Comparison of ENCODE assay signal across 17 mouse cellular contexts in the genomic region with DNA sequence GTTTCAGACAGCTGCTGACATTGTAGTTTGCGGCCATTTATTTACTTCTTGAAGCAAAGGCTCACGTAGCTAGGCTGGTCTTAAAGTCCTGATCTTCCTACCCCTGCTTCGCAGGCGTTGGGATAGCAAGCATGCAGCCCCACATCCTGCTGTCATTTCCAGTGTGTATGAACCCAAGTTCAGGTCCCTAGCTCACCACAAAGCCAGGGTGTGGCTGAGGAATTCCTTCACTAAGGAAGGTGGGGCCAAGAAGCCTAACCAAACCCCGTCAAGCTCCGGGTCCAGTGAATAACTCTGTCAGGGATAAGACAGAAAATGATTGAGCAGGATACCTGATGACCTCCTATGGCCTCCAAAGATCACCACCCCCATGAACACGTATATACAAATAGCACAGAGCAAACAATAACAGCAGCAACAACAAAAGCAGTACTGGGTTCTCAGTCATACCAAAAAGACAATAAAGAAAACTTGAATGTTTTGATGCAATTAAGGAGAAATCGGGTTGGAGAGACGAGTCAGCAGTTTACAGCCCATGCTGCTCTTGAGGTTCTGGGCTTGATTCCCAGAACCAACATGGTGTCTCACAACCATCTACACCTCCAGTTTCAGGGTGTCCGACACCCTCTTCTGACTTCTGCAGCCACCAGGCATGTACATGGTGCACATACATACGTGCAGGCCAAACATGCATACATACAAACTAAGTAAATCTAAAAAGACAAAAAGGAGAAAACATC. TPM values are rescaled to one million over a fixed set of nuclear protein-coding genes. Genes with fewer than 3 reads are reported as not detected.
DNase-seq lines count a peak whose midpoint lies in the region; ATAC-seq and TF ChIP-seq lines count a peak whose summit lies in the region.
"Had no signal": no experiment of that assay in that cellular context is flagged by ENCODE, and none has a peak within 500 bp of the region (broad histone marks: within the 10 kb centered on the region; RNA-seq: fewer than 3 reads in every experiment).

No protein-coding gene starts in this region.

- ATAC-seq in liver, embryonic 13.5 days (ENCODE audit: low read depth), result no peak
- ATAC-seq in stomach, postnatal 0 days (ENCODE audit: low FRiP score, low TSS enrichment), result peak; percentile 59; the same call in 1 of the 2 replicates
- ATAC-seq in midbrain, embryonic 13.5 days, result no peak
- ATAC-seq: activated CD4-positive, CD25-positive, alpha-beta regulatory T cell, adult 4 months; forebrain, embryonic 13.5 days had no signal

- DNase-seq in lung, adult 18-20 months, result peak; percentile 18 to 35
- DNase-seq in lung, postnatal 10 days, result no peak
- DNase-seq in R1 (ENCODE audit: low read depth, low spot score), result peak; percentile 66
- no peak for DNase-seq in liver, embryonic 13.5 days
- DNase-seq in stomach, postnatal 0 days (ENCODE audit: low spot score), result no peak
- DNase-seq in layer of hippocampus, adult 11-12 months (ENCODE audit: low spot score), result no peak
- DNase-seq: adrenal gland, postnatal 36 days; kidney, adult 11 months; kidney, postnatal 10 days; right cerebral cortex, postnatal 4 days; thymus, postnatal 4 days had no signal

- 49% methylated on average over 11 of the region's 11 CpGs for WGBS in liver, embryonic 13.5 days (ENCODE audit: insufficient replicate concordance)
- 58% methylated on average over 11 of the region's 11 CpGs for WGBS in stomach, postnatal 0 days
- WGBS in midbrain, embryonic 13.5 days, result 85% methylated on average over 11 of the region's 11 CpGs

- 0 out of 2 replicates have a peak overlapping the region, but pooled peaks have one; percentile 4 for H3K4me2 ChIP-seq in liver, embryonic 13.5 days
- no peak overlapping the region for H3K4me2 ChIP-seq in stomach, postnatal 0 days (replicated peaks; ENCODE audit: low read depth)
- H3K4me2 ChIP-seq in midbrain, embryonic 13.5 days (replicated peaks), result no peak overlapping the region
- H3K4me2 ChIP-seq: forebrain, embryonic 13.5 days; hindbrain, embryonic 12.5 days; neural tube, embryonic 12.5 days had no signal

- H3K27ac ChIP-seq in liver, embryonic 13.5 days, result 0 out of 2 replicates have a peak overlapping the region, but pooled peaks have one; percentile 51
- H3K27ac ChIP-seq in stomach, postnatal 0 days (replicated peaks), result peak overlapping the region; percentile 8; the same call in 1 of the 2 replicates
- no peak overlapping the region for H3K27ac ChIP-seq in midbrain, embryonic 13.5 days
- H3K27ac ChIP-seq: forebrain, embryonic 13.5 days; hindbrain, embryonic 12.5 days; liver, embryonic 14.5 days; neural tube, embryonic 12.5 days had no signal

- peaks cover 57% of the 10 kb centered on the region for H3K4me1 ChIP-seq in liver, embryonic 13.5 days (replicated peaks)
- no peaks in the 10 kb centered on the region for H3K4me1 ChIP-seq in stomach, postnatal 0 days (replicated peaks; ENCODE audit: control insufficient read depth, insufficient read depth)
- H3K4me1 ChIP-seq in midbrain, embryonic 13.5 days (replicated peaks), result no peaks in the 10 kb centered on the region
- H3K4me1 ChIP-seq: neural tube, embryonic 12.5 days had no signal

- TF ChIP-seq CTCF in stomach, postnatal 0 days (IDR thresholded peaks at IDR 0.05; ENCODE audit: low read depth), result no peak

- no peaks in the 10 kb centered on the region for H3K9me3 ChIP-seq in liver, embryonic 13.5 days (replicated peaks)
- no peaks in the 10 kb centered on the region for H3K9me3 ChIP-seq in stomach, postnatal 0 days (ENCODE audit: control insufficient read depth, low read length)
- no peaks in the 10 kb centered on the region for H3K9me3 ChIP-seq in midbrain, embryonic 13.5 days
- H3K9me3 ChIP-seq: forebrain, embryonic 13.5 days; hindbrain, embryonic 12.5 days; neural tube, embryonic 12.5 days had no signal

- H3K9ac ChIP-seq in liver, embryonic 13.5 days, result no peak overlapping the region
- H3K9ac ChIP-seq in stomach, postnatal 0 days (ENCODE audit: low read length), result no peak overlapping the region
- no peak overlapping the region for H3K9ac ChIP-seq in midbrain, embryonic 13.5 days (replicated peaks)
- H3K9ac ChIP-seq: forebrain, embryonic 13.5 days; hindbrain, embryonic 12.5 days; liver, embryonic 14.5 days; neural tube, embryonic 12.5 days had no signal

- no peaks in the 10 kb centered on the region for H3K27me3 ChIP-seq in liver, embryonic 13.5 days
- no peaks in the 10 kb centered on the region for H3K27me3 ChIP-seq in stomach, postnatal 0 days (ENCODE audit: control insufficient read depth, insufficient read depth, low read length)
- H3K27me3 ChIP-seq in midbrain, embryonic 13.5 days, result no peaks in the 10 kb centered on the region
- H3K27me3 ChIP-seq: forebrain, embryonic 13.5 days; hindbrain, embryonic 12.5 days; neural tube, embryonic 12.5 days had no signal

- H3K36me3 ChIP-seq in liver, embryonic 13.5 days, result no peaks in the 10 kb centered on the region
- no peaks in the 10 kb centered on the region for H3K36me3 ChIP-seq in stomach, postnatal 0 days (ENCODE audit: control insufficient read depth, insufficient read depth, low read length)
- no peaks in the 10 kb centered on the region for H3K36me3 ChIP-seq in midbrain, embryonic 13.5 days
- H3K36me3 ChIP-seq: hindbrain, embryonic 12.5 days; neural tube, embryonic 12.5 days had no signal

- no peak overlapping the region for H3K4me3 ChIP-seq in liver, embryonic 13.5 days (replicated peaks)
- H3K4me3 ChIP-seq in stomach, postnatal 0 days (ENCODE audit: low read depth, low read length), result no peak overlapping the region
- no peak overlapping the region for H3K4me3 ChIP-seq in midbrain, embryonic 13.5 days (replicated peaks)
- H3K4me3 ChIP-seq: forebrain, embryonic 13.5 days; hindbrain, embryonic 12.5 days; neural tube, embryonic 12.5 days had no signal

- no peak for TF ChIP-seq EP300 in stomach, postnatal 0 days (optimal IDR thresholded peaks at IDR 0.05)

RNA-seq across cellular contexts. Expression of gene Itm2b, which starts 17.4 kb away (rescaled TPM):
- 405 and 461 TPM in 2 replicates for polyA plus RNA-seq in liver, embryonic 13.5 days (2015; fragmentation: Nextera tagmentation; extraction: Ambion mirVana)
- 1,381 and 1,408 TPM in 2 replicates for polyA plus RNA-seq in stomach, postnatal 0 days (2015; fragmentation: Nextera tagmentation; extraction: Ambion mirVana)
- polyA plus RNA-seq in midbrain, embryonic 13.5 days (2015; fragmentation: Nextera tagmentation; extraction: Ambion mirVana), result 442 and 449 TPM in 2 replicates

Comparison
In these comparisons a context has a peak if more than half of its experiments do, and no peak if none do; other contexts are left out.
1. DNase-seq: peak in lung, adult 18-20 months (2 of 2) and R1 (single experiment); none in lung, postnatal 10 days (single experiment), liver, embryonic 13.5 days (single experiment), stomach, postnatal 0 days (single experiment) and layer of hippocampus, adult 11-12 months (single experiment).